Mouse (Mus musculus) MEL (cell line): ENCODE data around the gene Vdac2. TPM values are rescaled to one million over a fixed set of nuclear protein-coding genes. Genes with fewer than 3 reads are reported as not detected.

Source experiments
- DNase-seq: peaks from one replicate; pipeline ENCODE4 v3.0.0; 2011; ENCODE audit warnings: low read depth, low spot score
- H3K27ac ChIP-seq: 2 replicates; pipeline ENCODE4 v1.5.1; 2012; ENCODE audit warnings: low read depth, mild to moderate bottlenecking, control low read depth, low read length, moderate library complexity; ENCODE audit not compliant: control insufficient read depth
- H3K27me3 ChIP-seq, 2 experiments: fragments of 150-350 bp in 1 of 2; sonication (generic) in 1 of 2; 2 replicates each; pipeline ENCODE4 v1.6.1; 2012; ENCODE audit warnings: low read length in 2 of 2, mild to moderate bottlenecking in 2 of 2, improper control_type of control experiment in 1 of 2, moderate library complexity in 1 of 2; ENCODE audit not compliant: insufficient read depth in 2 of 2, control insufficient read depth in 1 of 2
- H3K36me3 ChIP-seq, 2 experiments: 2 replicates each; pipeline ENCODE4 v1.6.1; 2012 to 2014; ENCODE audit warnings: low read length in 2 of 2, improper control_type of control experiment in 1 of 2, inconsistent platforms in 1 of 2, mild to moderate bottlenecking in 1 of 2; ENCODE audit not compliant: insufficient read depth in 2 of 2, control insufficient read depth in 1 of 2
- H3K4me1 ChIP-seq, 2 experiments: fragments of 150-350 bp in 1 of 2; sonication (generic) in 1 of 2; 2 replicates each; pipeline ENCODE4 v1.6.1; 2012; ENCODE audit warnings: low read length in 2 of 2, improper control_type of control experiment in 1 of 2, mild to moderate bottlenecking in 1 of 2; ENCODE audit not compliant: insufficient read depth in 2 of 2, control insufficient read depth in 1 of 2
- H3K4me3 ChIP-seq, 2 experiments: fragments of 150-350 bp in 1 of 2; sonication (generic) in 1 of 2; 2 replicates each; pipeline ENCODE4 v1.5.1; 2012; ENCODE audit warnings: low read depth in 2 of 2, low read length in 2 of 2, mild to moderate bottlenecking in 2 of 2, moderate library complexity in 2 of 2, control low read depth in 1 of 2, improper control_type of control experiment in 1 of 2; ENCODE audit not compliant: control insufficient read depth in 1 of 2, insufficient read depth in 1 of 2
- H3K79me2 ChIP-seq: 2 replicates; pipeline ENCODE4 v1.6.1; 2012; ENCODE audit warnings: mild to moderate bottlenecking, low read length, moderate library complexity; ENCODE audit not compliant: control insufficient read depth, poor library complexity, insufficient read depth
- H3K9ac ChIP-seq: 2 replicates; pipeline ENCODE4 v1.6.1; 2012; ENCODE audit warnings: low read depth, mild to moderate bottlenecking, control low read depth, low read length, moderate library complexity; ENCODE audit not compliant: control insufficient read depth, poor library complexity, severe bottlenecking
- H3K9me3 ChIP-seq: fragments of 150-350 bp; sonication (generic); replicated peaks from 2 replicates; pipeline ENCODE4 v1.6.1; 2012; ENCODE audit warnings: mild to moderate bottlenecking, low read length, improper control_type of control experiment, moderate library complexity; ENCODE audit not compliant: insufficient read depth
- BHLHE40 ChIP-seq: IDR thresholded peaks from 2 replicates; pipeline ENCODE4 v1.6.1; 2012; ENCODE audit warnings: low read depth, mild to moderate bottlenecking, inconsistent platforms, low read length, improper control_type of control experiment, borderline replicate concordance
- CHD2 ChIP-seq: IDR thresholded peaks from 2 replicates; pipeline ENCODE4 v1.6.1; 2011; ENCODE audit warnings: low read length, improper control_type of control experiment
- E2F4 ChIP-seq: IDR thresholded peaks from 2 replicates; pipeline ENCODE4 v1.6.1; 2011; ENCODE audit warnings: low read depth, low read length, improper control_type of control experiment, borderline replicate concordance
- ELF1 ChIP-seq: IDR thresholded peaks from 2 replicates; pipeline ENCODE4 v1.6.1; 2014; ENCODE audit warnings: low read depth, mild to moderate bottlenecking, inconsistent platforms, low read length, improper control_type of control experiment, moderate library complexity
- EP300 ChIP-seq, 2 experiments: IDR thresholded peaks; 2 replicates each; pipeline ENCODE4 v1.6.1; 2011; ENCODE audit warnings: improper control_type of control experiment in 2 of 2, low read length in 2 of 2, low read depth in 1 of 2, mild to moderate bottlenecking in 1 of 2
- GABPA ChIP-seq: IDR thresholded peaks from 2 replicates; pipeline ENCODE4 v1.6.1; 2012; ENCODE audit warnings: low read depth, mild to moderate bottlenecking, inconsistent platforms, low read length, improper control_type of control experiment, moderate library complexity
- GATA1 ChIP-seq: IDR thresholded peaks from 2 replicates; pipeline ENCODE4 v1.6.1; 2011; ENCODE audit warnings: low read depth, low read length, improper control_type of control experiment
- MAZ ChIP-seq: IDR thresholded peaks from 2 replicates; pipeline ENCODE4 v1.6.1; 2012; ENCODE audit warnings: low read depth, mild to moderate bottlenecking, inconsistent platforms, low read length, improper control_type of control experiment
- MYC ChIP-seq: IDR thresholded peaks from 2 replicates; pipeline ENCODE4 v1.6.1; 2011; ENCODE audit warnings: low read depth, mild to moderate bottlenecking, low read length, improper control_type of control experiment, moderate library complexity
- NELFE ChIP-seq: IDR thresholded peaks from 2 replicates; pipeline ENCODE4 v1.6.1; 2011; ENCODE audit warnings: low read depth, low read length, improper control_type of control experiment
- POLR2A ChIP-seq, 2 experiments: IDR thresholded peaks; 2 replicates each; pipeline ENCODE4 v1.6.1; 2011 to 2012; ENCODE audit warnings: low read length in 2 of 2, mild to moderate bottlenecking in 2 of 2, control low read depth in 1 of 2, improper control_type of control experiment in 1 of 2, low read depth in 1 of 2, moderate library complexity in 1 of 2; ENCODE audit not compliant: control insufficient read depth in 1 of 2, insufficient read depth in 1 of 2, poor library complexity in 1 of 2
- RCOR1 ChIP-seq: IDR thresholded peaks from 2 replicates; pipeline ENCODE4 v1.6.1; 2012; ENCODE audit warnings: low read depth, mild to moderate bottlenecking, inconsistent platforms, low read length, improper control_type of control experiment
- SIN3A ChIP-seq: IDR thresholded peaks from 2 replicates; pipeline ENCODE4 v1.6.1; 2012; ENCODE audit warnings: low read length, improper control_type of control experiment, inconsistent platforms
- SMC3 ChIP-seq: IDR thresholded peaks from 2 replicates; pipeline ENCODE4 v1.6.1; 2011; ENCODE audit warnings: low read depth, low read length, improper control_type of control experiment
- TAL1 ChIP-seq: IDR thresholded peaks from 2 replicates; pipeline ENCODE4 v1.6.1; 2012; ENCODE audit warnings: mild to moderate bottlenecking, inconsistent platforms, low read length, moderate library complexity, mixed read lengths
- TCF12 ChIP-seq: IDR thresholded peaks from 2 replicates; pipeline ENCODE4 v1.6.1; 2014; ENCODE audit warnings: low read depth, mild to moderate bottlenecking, inconsistent platforms, low read length, improper control_type of control experiment, moderate library complexity
- UBTF ChIP-seq: IDR thresholded peaks from 2 replicates; pipeline ENCODE4 v1.6.1; 2012; ENCODE audit warnings: low read depth, mild to moderate bottlenecking, inconsistent platforms, low read length, improper control_type of control experiment, moderate library complexity, borderline replicate concordance; ENCODE audit not compliant: insufficient read depth
- ZKSCAN1 ChIP-seq: IDR thresholded peaks from 2 replicates; pipeline ENCODE4 v1.6.1; 2012; ENCODE audit warnings: low read depth, mild to moderate bottlenecking, inconsistent platforms, low read length, improper control_type of control experiment, moderate library complexity
- ZMIZ1 ChIP-seq: IDR thresholded peaks from 2 replicates; pipeline ENCODE4 v1.6.1; 2012; ENCODE audit warnings: low read depth, mild to moderate bottlenecking, inconsistent platforms, low read length, improper control_type of control experiment, moderate library complexity
- ZNF384 ChIP-seq: IDR thresholded peaks from 2 replicates; pipeline ENCODE4 v1.6.1; 2012; ENCODE audit warnings: low read depth, mild to moderate bottlenecking, inconsistent platforms, low read length, improper control_type of control experiment
- polyA plus RNA-seq, 2 experiments: library from polyadenylated mRNA; stranded (reverse) in 1 of 2; unstranded in 1 of 2; fragments of >175 nt in 1 of 2; fragments of >200 nt in 1 of 2; gene quantifications; 2 replicates each; pipeline versions ENCODE4 v1.2.1 to v1.2.4; 2012; ENCODE audit warnings: low replicate concordance in 2 of 2, low read depth in 1 of 2; ENCODE audit not compliant: insufficient read length in 2 of 2, insufficient read depth in 1 of 2, missing spikeins in 1 of 2
- total RNA-seq: library from RNA; depleted of rRNA; stranded (reverse); fragments of 300-350 nt; gene quantifications from 2 replicates; pipeline ENCODE4 v1.2.3, GENCODE M21; 2012

Vdac2 gene
- total and polyA plus RNA-seq, 3 experiments, result 74.9 to 327 (median 247) TPM

DNA sequence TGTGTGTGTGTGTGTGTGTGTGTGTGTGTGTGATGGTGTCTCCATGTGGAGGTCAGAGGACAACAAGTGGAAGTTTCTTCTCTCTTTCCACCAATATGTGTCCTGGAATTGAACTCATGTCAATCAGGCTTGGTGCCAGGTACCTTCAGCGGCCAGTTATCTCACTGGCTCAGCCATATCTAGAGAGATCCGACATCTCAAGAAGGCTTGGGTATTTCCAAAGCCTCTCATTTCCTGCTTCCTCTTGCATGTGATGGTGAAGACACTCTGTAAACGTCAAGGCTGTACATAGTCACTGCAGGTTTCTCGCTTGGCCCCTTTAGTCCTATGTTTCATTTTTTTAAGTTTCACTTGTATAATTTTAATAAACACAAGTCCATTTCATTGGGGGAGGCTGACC is 11.8 kb upstream of the Vdac2 start:
- peak; percentile 85 for DNase-seq
- peak overlapping the region; percentile 67 for H3K9ac ChIP-seq
- no peaks in the 10 kb centered on the region for H3K27me3 ChIP-seq
- H3K4me3 ChIP-seq, result peak overlapping the region; percentile 30 to 41
- peaks cover 0 to 13% of the 10 kb centered on the region in 2 experiments; a peak in 2 of 4 replicates for H3K36me3 ChIP-seq
- peak overlapping the region; percentile 87 for H3K27ac ChIP-seq
- H3K79me2 ChIP-seq, result no peaks in the 10 kb centered on the region
- H3K9me3 ChIP-seq, result no peaks in the 10 kb centered on the region
- no peak for TF ChIP-seq RCOR1
- peak; percentile 73 for TF ChIP-seq TCF12
- TF ChIP-seq ELF1, result peak; percentile 54; the same call in 1 of the 2 replicates
- peak; percentile 82 for TF ChIP-seq GATA1
- no peak for TF ChIP-seq ZKSCAN1
- TF ChIP-seq TAL1, result peak; percentile 35
- TF ChIP-seq SMC3, result no peak
- no peak for TF ChIP-seq GABPA
- 0 out of 2 replicates have a peak, but pooled peaks have one; percentile 20 for TF ChIP-seq MYC
- no peak for TF ChIP-seq ZNF384
- peak; percentile 28 to 70; a peak in 2 of 4 replicates for TF ChIP-seq EP300 (IDR thresholded peaks at IDR 0.05; ENCODE audit: low read depth in 1 of 2, low read length in 2 of 2)
- TF ChIP-seq POLR2A (IDR thresholded peaks at IDR 0.05; ENCODE audit: control insufficient read depth in 1 of 2, insufficient read depth in 1 of 2, low read depth in 1 of 2, low read length in 2 of 2, poor library complexity in 1 of 2), result peak in 1 of 2 experiments; percentile 51; a peak in 1 of 4 replicates
- TF ChIP-seq NELFE, result peak; percentile 41
- TF ChIP-seq E2F4, result no peak
- peaks cover 13 to 25% of the 10 kb centered on the region in 2 experiments for H3K4me1 ChIP-seq

- H3K9ac ChIP-seq, result peak overlapping the region; percentile 67
- TF ChIP-seq ZKSCAN1 (no peak), POLR2A (IDR thresholded peaks at IDR 0.05; ENCODE audit: control insufficient read depth in 1 of 2, insufficient read depth in 1 of 2, low read depth in 1 of 2, low read length in 2 of 2, poor library complexity in 1 of 2) (no peak), UBTF (no peak), ZNF384 (no peak), GATA1 (0 out of 2 replicates have a peak, but pooled peaks have one; percentile 28), BHLHE40 (0 out of 2 replicates have a peak, but pooled peaks have one; percentile 17), MAZ (no peak), CHD2 (peak; percentile 49), TCF12 (0 out of 2 replicates have a peak, but pooled peaks have one; percentile 6), SIN3A (no peak), SMC3 (no peak), EP300 (IDR thresholded peaks at IDR 0.05; ENCODE audit: low read depth in 1 of 2, low read length in 2 of 2) (0 out of 4 replicates have a peak, but pooled peaks of 1 of the 2 experiments have one; percentile 28), NELFE (peak; percentile 18; the same call in 1 of the 2 replicates), ELF1 (no peak), ZMIZ1 (no peak), MYC (0 out of 2 replicates have a peak, but pooled peaks have one; percentile 32)
- H3K9me3 ChIP-seq, result no peaks in the 10 kb centered on the region
- H3K27ac ChIP-seq, result peak overlapping the region; percentile 87
- H3K27me3 ChIP-seq, result no peaks in the 10 kb centered on the region
- peaks cover 13 to 21% of the 10 kb centered on the region in 2 experiments for H3K4me1 ChIP-seq
- no peaks in the 10 kb centered on the region for H3K79me2 ChIP-seq
- H3K36me3 ChIP-seq, result peaks cover 0 to 13% of the 10 kb centered on the region in 2 experiments; a peak in 2 of 4 replicates
- peak; percentile 60 for DNase-seq
- peak overlapping the region; percentile 30 to 41; a peak in 3 of 4 replicates for H3K4me3 ChIP-seq
Observed at GRCm38 (mm10) chr14:21813847-21814246, 11.2 kb upstream of the Vdac2 start.
